Mouse (Mus musculus) forebrain, embryonic 11.5 days (tissue): ENCODE measurements around the gene Duox1. TPM values are rescaled to one million over a fixed set of nuclear protein-coding genes. Genes with fewer than 3 reads are reported as not detected.
A peak's percentile ranks its signal among the peaks of the same experiment; 100 is the strongest.

Source experiments
- ATAC-seq: fragments of 200-750 bp; cut with Nextera tagmentation; replicated peaks from 2 replicates; pipeline ENCODE4 v1.8.0; 2017; ENCODE audit warnings: moderate TSS enrichment; ENCODE audit not compliant: low FRiP score
- DNase-seq: peaks from one replicate; pipeline ENCODE4 v3.0.0-alpha.2; 2017; ENCODE audit warnings: low spot score
- H3K27ac ChIP-seq: fragments of 300-500 bp; sonication (generic); 2 replicates; pipeline ENCODE4 v1.5.1; 2014; ENCODE audit warnings: low read depth, low read length
- H3K27me3 ChIP-seq: fragments of 300-500 bp; sonication (generic); 2 replicates; pipeline ENCODE4 v1.6.1; 2014; ENCODE audit warnings: mild to moderate bottlenecking, low read length, mixed read lengths; ENCODE audit not compliant: control insufficient read depth, insufficient read depth
- H3K36me3 ChIP-seq: fragments of 300-500 bp; sonication (generic); 2 replicates; pipeline ENCODE4 v1.6.1; 2014; ENCODE audit warnings: mild to moderate bottlenecking, low read length, moderate library complexity, mixed read lengths; ENCODE audit not compliant: control insufficient read depth, insufficient read depth
- H3K4me1 ChIP-seq: fragments of 300-500 bp; sonication (generic); replicated peaks from 2 replicates; pipeline ENCODE4 v1.6.1; 2014; ENCODE audit warnings: low read length, mixed read lengths; ENCODE audit not compliant: control insufficient read depth, insufficient read depth
- H3K4me2 ChIP-seq: fragments of 300-500 bp; sonication (generic); 2 replicates; pipeline ENCODE4 v1.6.1; 2014; ENCODE audit warnings: low read depth, mild to moderate bottlenecking, low read length, moderate library complexity, mixed read lengths; ENCODE audit not compliant: severe bottlenecking
- H3K4me3 ChIP-seq: fragments of 300-500 bp; sonication (generic); 2 replicates; pipeline ENCODE4 v1.5.1; 2014; ENCODE audit warnings: low read depth, low read length
- H3K9ac ChIP-seq: fragments of 300-500 bp; sonication (generic); 2 replicates; pipeline ENCODE4 v1.6.1; 2014; ENCODE audit warnings: low read length
- H3K9me3 ChIP-seq: fragments of 300-500 bp; sonication (generic); 2 replicates; pipeline ENCODE4 v1.6.1; 2016; ENCODE audit warnings: low read length, mixed read lengths; ENCODE audit not compliant: control insufficient read depth
- WGBS: fragments of 180-500 bp; shearing (Covaris S2); extraction: QIAGEN DNeasy Blood & Tissue Kit; methylation state at CpG from one replicate; pipeline ENCODE4 v1.1.7; 2014; 5-methylcytosine and 5-hydroxymethylcytosine counted together
- polyA plus RNA-seq: library from polyadenylated mRNA; unstranded; fragments of >200 nt; fragmentation: Nextera tagmentation; extraction: Ambion mirVana; gene quantifications from 2 replicates; pipeline ENCODE4 v1.2.1, GENCODE M21; 2014

Gene Duox1
- 0.05 TPM in 1 of 2 replicates, not detected in the other for polyA plus RNA-seq

DNA sequence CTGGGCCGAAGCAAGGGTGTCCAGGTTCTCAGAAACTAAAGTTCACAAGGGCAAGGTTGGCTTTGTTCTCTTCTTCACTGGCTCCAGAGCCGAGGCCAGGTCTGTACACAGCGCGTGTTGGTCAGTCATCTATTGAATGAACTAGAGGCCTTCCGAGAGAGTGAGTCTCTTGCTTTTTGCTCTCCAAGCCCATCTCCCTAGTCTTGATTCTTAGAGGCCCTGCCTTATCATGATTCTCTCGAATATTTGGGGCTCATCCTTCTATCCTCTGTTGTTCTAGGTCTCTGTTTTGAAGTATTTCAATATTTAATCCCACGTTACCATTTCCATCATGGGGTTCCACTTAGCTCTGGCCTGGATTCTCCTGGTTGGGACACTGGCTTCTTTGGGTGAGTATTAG is at the start of gene Duox1:
Duox1 (plus strand) TSS at position 301 of the 400 bp plus-strand sequence.
- DNase-seq (no peak), ATAC-seq (no peak)
- Histone ChIP-seq H3K4me1 (no peaks in the 10 kb centered on the region), H3K36me3 (no peaks in the 10 kb centered on the region), H3K9ac (no peak within 1 kb of the TSS), H3K4me3 (no peak within 1 kb of the TSS), H3K27me3 (peaks cover 20% of the 10 kb centered on the region), H3K9me3 (no peaks in the 10 kb centered on the region), H3K27ac (no peak within 1 kb of the TSS), H3K4me2 (no peak within 1 kb of the TSS)
- WGBS: 87% methylated on average over 7 of the region's 7 CpGs

DNA sequence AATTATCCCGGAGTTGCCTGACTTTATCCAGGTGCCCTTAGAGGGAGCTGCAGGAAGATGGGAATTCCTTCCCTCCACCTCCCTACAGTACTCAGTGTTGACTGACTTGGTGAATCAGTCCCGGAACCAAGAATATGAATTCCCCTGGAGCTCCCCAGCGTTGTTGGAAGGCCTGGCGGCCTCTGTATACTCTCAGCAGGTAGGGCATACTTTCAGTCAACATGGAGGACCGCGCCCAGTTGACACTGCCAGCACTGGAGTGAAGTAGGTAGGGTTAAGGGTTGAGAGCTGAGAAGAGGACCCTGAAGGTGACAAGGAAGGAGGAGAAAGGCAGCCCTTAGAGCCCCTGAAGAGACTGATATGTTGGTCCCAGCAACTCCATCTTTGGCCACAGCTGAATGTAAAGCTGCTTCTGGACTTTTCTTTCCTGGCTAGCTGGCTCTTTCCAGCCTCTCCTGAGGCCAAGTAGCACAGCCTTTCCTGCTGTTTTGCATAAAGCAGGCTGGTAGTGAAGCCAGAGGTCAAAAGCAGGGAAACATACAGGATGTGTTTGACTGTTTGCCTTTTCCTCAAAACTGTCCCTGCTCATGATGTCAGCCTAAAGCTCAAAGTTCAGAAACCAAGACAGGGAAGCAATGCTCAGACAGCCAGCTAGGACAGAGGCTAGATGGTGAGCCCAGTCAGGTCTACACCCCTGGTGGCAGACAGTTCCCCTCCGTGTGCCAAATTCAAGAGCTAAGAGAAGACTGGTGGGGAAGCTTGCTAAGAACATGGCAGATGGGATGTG is 48.9 kb upstream of the Duox1 start:
- Histone ChIP-seq H3K4me2 (no peak overlapping the region), H3K9me3 (no peaks in the 10 kb centered on the region), H3K4me1 (peaks cover 10% of the 10 kb centered on the region; the same call in 1 of the 2 replicates), H3K4me3 (no peak overlapping the region), H3K9ac (no peak overlapping the region), H3K27me3 (no peaks in the 10 kb centered on the region), H3K27ac (no peak overlapping the region), H3K36me3 (no peaks in the 10 kb centered on the region)
- WGBS: 93% methylated on average over 7 of the region's 7 CpGs
- ATAC-seq (no peak), DNase-seq (no peak)

- Histone ChIP-seq H3K4me3 (no peak overlapping the region), H3K9ac (no peak overlapping the region), H3K27me3 (no peaks in the 10 kb centered on the region), H3K27ac (no peak overlapping the region), H3K4me1 (no peaks in the 10 kb centered on the region), H3K36me3 (no peaks in the 10 kb centered on the region), H3K4me2 (no peak overlapping the region), H3K9me3 (no peaks in the 10 kb centered on the region)
- 88% methylated on average over 3 of the region's 3 CpGs for WGBS
- no peak for DNase-seq
- no peak for ATAC-seq
Observed at GRCm38 (mm10) chr2:122278769-122279168, 36.7 kb upstream of the Duox1 start.

GRCm38 (mm10) chr2:122284091-122284490 is 31.4 kb upstream of the Duox1 start:
- DNase-seq: no peak
- 89% methylated on average over 9 of the region's 9 CpGs for WGBS
- H3K4me1 ChIP-seq: no peaks in the 10 kb centered on the region

GRCm38 (mm10) chr2:122286137-122286536 is 29.3 kb upstream of the Duox1 start:
- no peaks in the 10 kb centered on the region for H3K36me3 ChIP-seq
- H3K27ac ChIP-seq: no peak overlapping the region
- ATAC-seq (no peak), DNase-seq (no peak)
- no peak overlapping the region for H3K4me2 ChIP-seq
- no peaks in the 10 kb centered on the region for H3K4me1 ChIP-seq
- H3K4me3 ChIP-seq: no peak overlapping the region
- 71% methylated on average over 7 of the region's 7 CpGs for WGBS
- H3K9ac ChIP-seq: no peak overlapping the region
- no peaks in the 10 kb centered on the region for H3K9me3 ChIP-seq
- H3K27me3 ChIP-seq: no peaks in the 10 kb centered on the region

More at GRCm38 (mm10) chr2:122284091-122284490, 31.4 kb upstream of the Duox1 start:
- Histone ChIP-seq H3K9me3 (no peaks in the 10 kb centered on the region), H3K9ac (no peak overlapping the region), H3K4me3 (no peak overlapping the region), H3K27ac (no peak overlapping the region), H3K27me3 (no peaks in the 10 kb centered on the region), H3K4me2 (no peak overlapping the region), H3K36me3 (no peaks in the 10 kb centered on the region)
- no peak for ATAC-seq

DNA sequence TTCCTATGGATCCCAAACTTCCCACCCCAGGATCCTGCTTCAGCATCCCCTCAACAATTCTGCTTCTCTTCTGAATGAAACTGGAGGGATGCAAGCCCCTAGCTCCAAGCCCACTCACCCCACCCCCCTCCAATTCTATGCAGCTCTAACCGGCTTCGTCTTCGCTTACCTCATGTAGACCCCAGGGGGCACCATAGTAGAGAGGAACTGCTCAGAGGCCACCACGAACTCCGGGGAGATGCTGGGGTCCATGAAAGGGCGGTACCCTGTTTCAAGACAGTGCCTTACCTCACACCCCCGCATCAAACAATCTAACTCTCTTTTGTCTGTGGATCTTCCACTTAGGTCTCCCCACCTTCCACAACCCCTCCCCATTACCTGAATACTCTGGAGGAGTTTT is 20.6 kb upstream of the Duox1 start:
- ATAC-seq (no peak), DNase-seq (no peak)
- Histone ChIP-seq H3K4me1 (peaks cover 11% of the 10 kb centered on the region), H3K36me3 (no peaks in the 10 kb centered on the region), H3K4me2 (no peak overlapping the region), H3K9me3 (no peaks in the 10 kb centered on the region), H3K4me3 (no peak overlapping the region), H3K9ac (no peak overlapping the region), H3K27ac (no peak overlapping the region), H3K27me3 (peaks cover 52% of the 10 kb centered on the region)
- 8% methylated on average over 7 of the region's 7 CpGs for WGBS

GRCm38 (mm10) chr2:122297271-122298095 is 18.0 kb upstream of the Duox1 start:
- ATAC-seq: no peak

GRCm38 (mm10) chr2:122298096-122298499 is 17.4 kb upstream of the Duox1 start, which contains the start of gene Duox2:
Gene Duox2, minus strand, starts transcription at chr2:122298449.
- no peak within 1 kb of the TSS for H3K27ac ChIP-seq
- no peak for DNase-seq
- H3K4me3 ChIP-seq: peak within 1 kb of the TSS; percentile 9
- peaks cover 22% of the 10 kb centered on the region for H3K4me1 ChIP-seq
- ATAC-seq: no peak
- H3K4me2 ChIP-seq: peak within 1 kb of the TSS; percentile 37
- H3K36me3 ChIP-seq: no peaks in the 10 kb centered on the region
- H3K27me3 ChIP-seq: peaks cover 82% of the 10 kb centered on the region
- H3K9me3 ChIP-seq: no peaks in the 10 kb centered on the region
- H3K9ac ChIP-seq: no peak within 1 kb of the TSS
- 3% methylated on average over 13 of the region's 13 CpGs for WGBS

More at GRCm38 (mm10) chr2:122297271-122298095, 18.0 kb upstream of the Duox1 start:
- Histone ChIP-seq H3K4me2 (peak overlapping the region; percentile 28; the same call in 1 of the 2 replicates), H3K9me3 (no peaks in the 10 kb centered on the region), H3K4me1 (peaks cover 22% of the 10 kb centered on the region), H3K27ac (no peak overlapping the region), H3K9ac (no peak overlapping the region), H3K4me3 (peak overlapping the region; percentile 7; the same call in 1 of the 2 replicates), H3K27me3 (peaks cover 78% of the 10 kb centered on the region), H3K36me3 (no peaks in the 10 kb centered on the region)
- peak; percentile 70 for DNase-seq
- WGBS: under 1% methylated on average over 35 of the region's 35 CpGs
